Mouse (Mus musculus) midbrain, embryonic 16.5 days (tissue): Measurements from ENCODE around the gene Ubxn1. TPM values are rescaled to one million over a fixed set of nuclear protein-coding genes. Genes with fewer than 3 reads are reported as not detected.
"Not testable (repeated sequence)": the region's sequence is repeated elsewhere in the genome, so short reads cannot be mapped to it uniquely, and the experiment has no call there.

Experiments used
- ATAC-seq: fragments of 200-750 bp; cut with Nextera tagmentation; 2 replicates; pipeline ENCODE4 v1.8.0; 2017; ENCODE audit warnings: moderate TSS enrichment
- H3K27ac ChIP-seq: fragments of 300-500 bp; sonication (generic); 2 replicates; pipeline ENCODE4 v1.5.1; 2014; ENCODE audit warnings: mild to moderate bottlenecking, low read length, mixed read lengths
- H3K27me3 ChIP-seq: fragments of 300-500 bp; sonication (generic); 2 replicates; pipeline ENCODE4 v1.6.1; 2014; ENCODE audit warnings: low read depth, low read length, mixed read lengths; ENCODE audit not compliant: control insufficient read depth, insufficient read depth
- H3K36me3 ChIP-seq: fragments of 300-500 bp; sonication (generic); 2 replicates; pipeline ENCODE4 v1.6.1; 2014; ENCODE audit warnings: mild to moderate bottlenecking, low read length, moderate library complexity, mixed read lengths; ENCODE audit not compliant: control insufficient read depth, insufficient read depth
- H3K4me1 ChIP-seq: fragments of 300-500 bp; sonication (generic); 2 replicates; pipeline ENCODE4 v1.6.1; 2014; ENCODE audit warnings: mild to moderate bottlenecking, low read length, mixed read lengths; ENCODE audit not compliant: control insufficient read depth, insufficient read depth
- H3K4me2 ChIP-seq: fragments of 300-500 bp; sonication (generic); 2 replicates; pipeline ENCODE4 v1.6.1; 2014; ENCODE audit warnings: mild to moderate bottlenecking, low read length, mixed read lengths
- H3K4me3 ChIP-seq: fragments of 300-500 bp; sonication (generic); 2 replicates; pipeline ENCODE4 v1.5.1; 2014; ENCODE audit warnings: low read depth, mild to moderate bottlenecking, low read length, moderate library complexity, mixed read lengths
- H3K9ac ChIP-seq: fragments of 300-500 bp; sonication (generic); 2 replicates; pipeline ENCODE4 v1.6.1; 2014; ENCODE audit warnings: low read depth, low read length, mixed read lengths
- H3K9me3 ChIP-seq: fragments of 300-500 bp; sonication (generic); replicated peaks from 2 replicates; pipeline ENCODE4 v1.6.1; 2014; ENCODE audit warnings: mild to moderate bottlenecking, low read length, mixed read lengths; ENCODE audit not compliant: control insufficient read depth, poor library complexity, severe bottlenecking
- WGBS: fragments of 180-500 bp; shearing (Covaris S2); extraction: QIAGEN DNeasy Blood & Tissue Kit; methylation state at CpG from one replicate; pipeline ENCODE4 v1.1.7; 2014; 5-methylcytosine and 5-hydroxymethylcytosine counted together
- polyA plus RNA-seq: library from polyadenylated mRNA; unstranded; fragments of >200 nt; fragmentation: Nextera tagmentation; extraction: Ambion mirVana; gene quantifications from 2 replicates; pipeline ENCODE4 v1.2.1, GENCODE M21; 2015

Gene Ubxn1
- polyA plus RNA-seq, 1 experiment from 2014 or later: 142 TPM

GRCm38 (mm10) chr19:8851639-8852038 lies 19.7 kb upstream of the Ubxn1 start:
- peaks cover 15% of the 10 kb centered on the region for H3K36me3 ChIP-seq
- H3K4me1 ChIP-seq: 0 out of 2 replicates have a peak, but pooled peaks cover 2% of the 10 kb centered on the region
- WGBS: 52% methylated on average over 7 of the region's 7 CpGs
- H3K27ac ChIP-seq: no peak overlapping the region
- H3K4me2 ChIP-seq: no peak overlapping the region
- no peaks in the 10 kb centered on the region for H3K9me3 ChIP-seq
- no peak overlapping the region for H3K4me3 ChIP-seq
- no peaks in the 10 kb centered on the region for H3K27me3 ChIP-seq
- ATAC-seq: no peak
- no peak overlapping the region for H3K9ac ChIP-seq

- Histone ChIP-seq H3K9me3 (no peaks in the 10 kb centered on the region), H3K4me1 (0 out of 2 replicates have a peak, but pooled peaks cover 2% of the 10 kb centered on the region), H3K36me3 (peaks cover 10% of the 10 kb centered on the region), H3K4me3 (no peak overlapping the region), H3K4me2 (no peak overlapping the region), H3K9ac (no peak overlapping the region), H3K27me3 (no peaks in the 10 kb centered on the region), H3K27ac (no peak overlapping the region)
- 62% methylated on average over 10 of the region's 10 CpGs for WGBS
- no peak for ATAC-seq
These were observed 18.9 kb upstream of the Ubxn1 start for GRCm38 (mm10) chr19:8852236-8852928.

- ATAC-seq: no peak
- Histone ChIP-seq H3K9ac (no peak overlapping the region), H3K4me3 (no peak overlapping the region), H3K27me3 (no peaks in the 10 kb centered on the region), H3K36me3 (peaks cover 9% of the 10 kb centered on the region), H3K4me1 (0 out of 2 replicates have a peak, but pooled peaks cover 2% of the 10 kb centered on the region), H3K9me3 (no peaks in the 10 kb centered on the region), H3K27ac (no peak overlapping the region), H3K4me2 (no peak overlapping the region)
- 89% methylated on average over 3 of the region's 3 CpGs for WGBS
These were observed 18.2 kb upstream of the Ubxn1 start for GRCm38 (mm10) chr19:8853117-8853516.

GRCm38 (mm10) chr19:8857689-8858088 lies 13.6 kb upstream of the Ubxn1 start:
- ATAC-seq: no peak
- H3K4me2 ChIP-seq: no peak overlapping the region
- no peak overlapping the region for H3K27ac ChIP-seq
- 42% methylated on average over 4 of the region's 4 CpGs for WGBS
- H3K4me3 ChIP-seq: no peak overlapping the region
- no peaks in the 10 kb centered on the region for H3K36me3 ChIP-seq
- H3K9me3 ChIP-seq: no peaks in the 10 kb centered on the region
- no peak overlapping the region for H3K9ac ChIP-seq
- H3K27me3 ChIP-seq: no peaks in the 10 kb centered on the region
- H3K4me1 ChIP-seq: no peaks in the 10 kb centered on the region

GRCm38 (mm10) chr19:8859018-8859417 lies 12.3 kb upstream of the Ubxn1 start:
- H3K4me1 ChIP-seq: no peaks in the 10 kb centered on the region
- H3K36me3 ChIP-seq: no peaks in the 10 kb centered on the region
- no peak overlapping the region for H3K4me3 ChIP-seq
- H3K27ac ChIP-seq: no peak overlapping the region
- ATAC-seq: no peak
- no peaks in the 10 kb centered on the region for H3K27me3 ChIP-seq
- 20% methylated on average over 1 of the region's 1 CpGs for WGBS
- no peak overlapping the region for H3K4me2 ChIP-seq
- no peak overlapping the region for H3K9ac ChIP-seq
- no peaks in the 10 kb centered on the region for H3K9me3 ChIP-seq

GRCm38 (mm10) chr19:8864265-8864664 lies 7.0 kb upstream of the Ubxn1 start:
- H3K27me3 ChIP-seq: no peaks in the 10 kb centered on the region
- no peak overlapping the region for H3K9ac ChIP-seq
- ATAC-seq: no peak
- WGBS: 89% methylated on average over 6 of the region's 6 CpGs
- H3K27ac ChIP-seq: no peak overlapping the region
- no peaks in the 10 kb centered on the region for H3K36me3 ChIP-seq
- no peak overlapping the region for H3K4me2 ChIP-seq
- no peaks in the 10 kb centered on the region for H3K4me1 ChIP-seq
- H3K4me3 ChIP-seq: no peak overlapping the region
- H3K9me3 ChIP-seq: no peaks in the 10 kb centered on the region

GRCm38 (mm10) chr19:8870381-8870780 lies 915 bp upstream of the Ubxn1 start:
- H3K4me3 ChIP-seq: peak overlapping the region; percentile 88
- not testable (repeated sequence) for H3K9me3 ChIP-seq, H3K9ac ChIP-seq, H3K4me2 ChIP-seq, H3K27me3 ChIP-seq, ATAC-seq, H3K27ac ChIP-seq, H3K36me3 ChIP-seq
- WGBS: 76% methylated on average over 3 of the region's 3 CpGs
- peaks cover 12% of the 10 kb centered on the region for H3K4me1 ChIP-seq

- H3K27me3 ChIP-seq: no peaks in the 10 kb centered on the region
These were observed 458 bp upstream of the Ubxn1 start for GRCm38 (mm10) chr19:8870838-8871237.

GRCm38 (mm10) chr19:8872266-8872840 lies 1.1 kb downstream of the Ubxn1 start:
- Histone ChIP-seq H3K4me3 (peak overlapping the region; percentile 88), H3K9me3 (no peaks in the 10 kb centered on the region), H3K27ac (no peak overlapping the region), H3K36me3 (peaks cover 6% of the 10 kb centered on the region; the same call in 1 of the 2 replicates), H3K27me3 (no peaks in the 10 kb centered on the region), H3K9ac (peak overlapping the region; percentile 97), H3K4me1 (peaks cover 12% of the 10 kb centered on the region), H3K4me2 (peak overlapping the region; percentile 95)
- ATAC-seq: 0 out of 2 replicates have a peak, but pooled peaks have one; percentile 9
- 84% methylated on average over 10 of the region's 10 CpGs for WGBS

More at GRCm38 (mm10) chr19:8870838-8871237, 458 bp upstream of the Ubxn1 start:
- peaks cover 12% of the 10 kb centered on the region for H3K4me1 ChIP-seq
- peak overlapping the region; percentile 81 for H3K27ac ChIP-seq
- ATAC-seq: peak; percentile 61
- 61% methylated on average over 9 of the region's 9 CpGs for WGBS
- peaks cover 6% of the 10 kb centered on the region; the same call in 1 of the 2 replicates for H3K36me3 ChIP-seq
- peak overlapping the region; percentile 97 for H3K9ac ChIP-seq
- no peaks in the 10 kb centered on the region for H3K9me3 ChIP-seq
- H3K4me3 ChIP-seq: peak overlapping the region; percentile 88
- peak overlapping the region; percentile 55 for H3K4me2 ChIP-seq
